Mouse (Mus musculus) granulocyte monocyte progenitor cell, adult 5-6 weeks (primary cell): ENCODE measurements around the gene Phf12. TPM values are rescaled to one million over a fixed set of nuclear protein-coding genes. Genes with fewer than 3 reads are reported as not detected.
"Not testable (repeated sequence)": the region's sequence is repeated elsewhere in the genome, so short reads cannot be mapped to it uniquely, and the experiment has no call there.

Experiments used
- ATAC-seq: replicated peaks from 2 replicates; pipeline ENCODE4 v1.8.0; 2016; ENCODE audit warnings: mild to moderate bottlenecking, moderate TSS enrichment, inconsistent platforms; ENCODE audit not compliant: poor library complexity, severe bottlenecking
- total RNA-seq, 2 experiments: library from RNA; stranded (forward) in 1 of 2; stranded (reverse) in 1 of 2; fragments of 200-712, 200-1000 nt in 1 of 2; fragments of >200 nt in 1 of 2; fragmentation: Nextera tagmentation in 1 of 2; gene quantifications; 2 replicates each; pipeline ENCODE4 v1.2.3; 2014 to 2017

The Phf12 gene
- total RNA-seq, 2 experiments from 2014 or later = 28.2 to 57.7 TPM

GRCm38 (mm10) chr11:78029240-78029639, 46.7 kb downstream of the Phf12 start:
- ATAC-seq = no peak

GRCm38 (mm10) chr11:78030600-78030999, 48.0 kb downstream of the Phf12 start:
- no peak for ATAC-seq

DNA sequence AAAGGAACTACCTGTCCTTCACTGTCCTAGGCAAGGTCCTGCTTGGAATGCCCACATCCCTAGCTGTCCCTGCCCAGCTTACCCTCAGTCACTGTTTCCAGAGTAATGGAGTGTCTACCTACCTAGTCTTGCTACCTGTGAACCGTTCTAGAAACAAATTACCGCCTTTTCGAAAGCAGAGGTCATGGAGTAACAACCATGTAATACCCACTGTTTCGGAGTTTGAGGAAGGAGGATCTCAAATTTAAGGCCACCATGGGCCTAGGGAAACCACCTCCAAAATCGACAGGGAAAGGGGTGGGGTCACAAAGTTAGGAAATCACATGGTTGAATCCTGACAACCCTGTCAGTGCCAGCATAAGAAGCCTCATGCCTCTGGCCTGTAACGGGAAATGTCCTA, 48.8 kb downstream of the Phf12 start:
- 0 out of 2 replicates have a peak, but pooled peaks have one; percentile 11 for ATAC-seq

GRCm38 (mm10) chr11:78031947-78032808, 49.6 kb downstream of the Phf12 start, which contains the start of gene Dhrs13:
Dhrs13 (plus strand) TSS chr11:78032280.
- peak; percentile 93 for ATAC-seq

DNA sequence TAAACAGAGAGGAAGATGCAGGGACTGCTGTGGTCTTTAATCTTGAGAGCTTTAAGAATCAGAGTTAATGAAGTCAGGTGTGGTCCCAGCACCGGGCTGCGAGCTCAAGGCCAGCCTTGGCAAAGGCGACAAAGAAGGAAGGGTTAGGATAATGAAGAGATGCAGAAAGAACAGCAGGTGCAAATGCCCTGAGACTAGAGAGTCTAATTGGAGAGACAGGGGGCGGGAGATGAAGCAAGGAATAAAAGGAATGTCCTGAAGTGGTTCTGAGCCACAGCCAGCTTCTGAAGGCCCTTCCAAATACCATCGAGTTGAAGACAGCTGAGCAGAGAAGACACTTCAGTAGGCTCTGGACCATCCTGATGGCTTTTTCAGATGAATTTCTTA, 50.2 kb downstream of the Phf12 start:
- ATAC-seq = no peak

DNA sequence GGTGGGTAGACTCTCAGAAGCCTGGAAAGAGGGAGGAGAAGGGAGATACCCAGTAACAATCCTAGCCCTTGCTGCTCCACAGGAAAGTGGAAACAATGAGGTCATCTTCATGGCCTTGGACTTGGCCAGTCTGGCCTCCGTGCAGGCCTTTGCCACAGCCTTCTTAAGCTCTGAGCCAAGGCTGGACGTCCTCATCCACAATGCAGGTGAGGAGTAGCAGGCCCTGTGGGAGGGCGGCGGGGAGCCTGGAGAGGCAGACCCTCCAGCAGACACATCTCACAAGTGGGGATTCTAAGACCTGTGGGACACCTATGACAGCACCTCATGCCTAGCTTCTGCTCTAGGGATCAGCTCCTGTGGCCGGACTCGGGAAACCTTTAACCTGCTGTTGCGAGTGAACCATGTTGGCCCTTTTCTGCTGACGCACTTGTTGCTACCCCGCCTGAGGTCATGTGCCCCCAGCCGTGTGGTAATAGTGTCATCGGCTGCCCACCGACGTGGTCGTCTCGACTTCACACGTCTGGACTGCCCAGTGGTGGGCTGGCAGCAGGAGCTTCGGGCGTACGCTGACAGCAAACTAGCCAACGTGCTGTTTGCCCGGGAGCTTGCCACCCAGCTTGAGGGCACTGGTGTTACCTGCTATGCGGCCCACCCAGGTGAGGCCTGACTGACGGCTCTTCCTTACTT, 51.5 kb downstream of the Phf12 start:
- no peak for ATAC-seq

- ATAC-seq = no peak
Observed at GRCm38 (mm10) chr11:78036791-78037190, 54.2 kb downstream of the Phf12 start.

DNA sequence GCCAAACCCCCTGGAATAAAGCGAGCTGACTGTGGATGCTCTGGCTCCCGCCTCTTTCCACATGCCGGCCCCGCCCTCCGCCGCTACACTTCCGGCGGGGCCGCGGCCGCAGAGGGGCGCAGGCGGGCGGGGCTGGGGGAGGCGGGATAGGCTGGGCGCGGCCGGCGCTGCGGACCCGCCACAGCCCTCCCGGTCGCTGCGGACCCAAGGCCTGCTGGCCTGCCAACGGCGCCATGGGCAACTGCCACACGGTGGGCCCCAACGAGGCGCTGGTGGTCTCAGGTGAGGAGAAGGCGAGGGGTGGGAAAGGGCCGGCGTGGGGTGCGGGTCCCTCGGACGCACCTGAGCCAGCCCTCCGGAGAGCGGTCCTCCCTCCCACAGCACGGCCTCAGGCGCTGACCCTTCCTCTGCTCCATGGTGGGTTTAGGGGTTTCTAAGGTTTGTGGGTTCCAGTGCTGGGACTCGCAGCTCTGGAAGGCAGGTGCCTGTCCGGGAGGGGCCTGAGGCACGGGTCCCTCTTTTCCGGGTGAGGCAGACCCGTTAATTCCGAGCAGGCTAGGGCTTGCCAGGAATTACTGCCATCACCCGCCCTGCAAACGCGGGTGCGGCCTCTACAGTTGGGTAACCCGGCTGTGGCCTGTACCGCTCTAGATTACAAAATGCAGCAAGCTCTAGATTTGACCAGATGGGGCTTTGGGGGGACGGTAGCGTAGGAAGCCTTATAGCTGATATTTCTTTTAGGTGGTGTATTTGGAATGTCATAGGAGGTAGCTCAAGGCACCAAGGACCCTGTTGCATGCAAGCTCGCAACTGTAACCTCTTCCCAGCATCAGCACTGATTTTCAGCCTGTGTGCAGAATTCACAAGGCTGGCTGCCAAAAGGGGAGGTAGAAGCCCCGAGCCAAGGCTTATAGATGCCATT, 55.5 kb downstream of the Phf12 start, which contains the start of gene Flot2:
Gene Flot2 (plus strand): TSS at position 101 of the 922 bp plus-strand sequence.
- ATAC-seq = peak; percentile 80

GRCm38 (mm10) chr11:78040878-78041277, 58.3 kb downstream of the Phf12 start:
- ATAC-seq = no peak

DNA sequence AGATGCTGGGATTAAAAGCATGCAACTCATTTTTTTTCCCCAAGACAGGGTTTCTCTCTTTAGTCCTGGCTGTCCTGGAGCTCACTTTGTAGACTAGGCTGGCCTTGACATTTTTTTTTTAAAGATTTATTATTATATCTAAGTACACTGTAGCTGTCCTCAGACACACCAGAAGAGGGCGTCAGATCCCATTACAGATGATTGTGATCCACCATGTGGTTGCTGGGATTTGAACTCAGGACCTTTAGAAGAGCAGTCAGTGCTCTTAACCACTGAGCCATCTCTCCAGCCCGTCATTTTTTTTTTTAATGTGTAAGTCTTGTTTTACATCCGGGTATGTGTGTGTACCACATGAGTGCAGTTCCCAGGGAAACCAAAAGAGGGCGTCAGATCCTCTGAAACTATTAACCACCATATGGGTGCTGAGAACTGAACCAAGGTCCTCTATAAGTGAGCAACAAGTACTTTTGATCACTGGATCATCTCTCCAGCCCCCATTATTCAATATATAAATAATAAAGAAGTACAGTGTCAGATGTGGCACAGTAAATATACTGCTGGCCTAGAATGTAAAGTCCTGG, 59.8 kb downstream of the Phf12 start:
- not testable (repeated sequence) for ATAC-seq

- ATAC-seq = peak; percentile 25
Observed at GRCm38 (mm10) chr11:78044758-78045251, 62.3 kb downstream of the Phf12 start.

DNA sequence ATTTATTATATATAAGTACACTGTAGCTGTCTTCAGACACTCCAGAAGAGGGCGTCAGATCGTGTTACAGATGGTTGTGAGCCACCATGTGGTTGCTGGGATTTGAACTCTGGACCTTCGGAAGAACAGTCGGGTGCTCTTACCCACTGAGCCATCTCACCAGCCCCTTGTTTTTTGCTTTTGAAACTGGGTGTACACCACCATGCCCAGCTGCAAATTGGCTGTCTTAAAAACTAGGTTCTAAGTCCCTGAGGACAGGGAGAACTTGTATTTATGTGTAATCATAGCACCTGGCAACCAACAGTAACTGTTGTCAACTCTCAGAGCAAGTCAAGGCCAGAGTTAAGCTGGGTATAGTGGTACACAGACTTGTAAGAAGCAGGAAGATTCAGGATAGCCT, 66.1 kb downstream of the Phf12 start:
- not testable (repeated sequence) for ATAC-seq

DNA sequence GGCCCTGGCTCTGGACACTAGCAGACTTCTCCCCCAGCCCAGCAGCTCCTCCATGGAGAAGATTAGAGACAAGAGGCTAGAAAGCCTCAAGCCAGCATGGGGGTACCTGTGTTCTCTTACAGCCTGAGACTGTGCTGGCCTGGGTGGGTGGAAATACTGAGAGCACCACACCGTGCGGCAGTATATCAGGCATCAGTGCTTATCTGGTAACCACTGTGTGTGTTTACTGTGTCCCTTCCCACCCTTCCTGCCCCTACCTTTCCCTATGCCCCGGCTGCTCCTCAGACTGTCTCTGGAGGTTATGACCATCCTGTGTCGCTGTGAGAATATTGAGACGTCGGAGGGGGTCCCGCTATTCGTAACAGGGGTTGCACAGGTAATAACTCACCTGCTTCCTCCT, 70.5 kb downstream of the Phf12 start:
- no peak for ATAC-seq

- ATAC-seq = no peak
Observed at GRCm38 (mm10) chr11:78056946-78057345, 74.4 kb downstream of the Phf12 start.

DNA sequence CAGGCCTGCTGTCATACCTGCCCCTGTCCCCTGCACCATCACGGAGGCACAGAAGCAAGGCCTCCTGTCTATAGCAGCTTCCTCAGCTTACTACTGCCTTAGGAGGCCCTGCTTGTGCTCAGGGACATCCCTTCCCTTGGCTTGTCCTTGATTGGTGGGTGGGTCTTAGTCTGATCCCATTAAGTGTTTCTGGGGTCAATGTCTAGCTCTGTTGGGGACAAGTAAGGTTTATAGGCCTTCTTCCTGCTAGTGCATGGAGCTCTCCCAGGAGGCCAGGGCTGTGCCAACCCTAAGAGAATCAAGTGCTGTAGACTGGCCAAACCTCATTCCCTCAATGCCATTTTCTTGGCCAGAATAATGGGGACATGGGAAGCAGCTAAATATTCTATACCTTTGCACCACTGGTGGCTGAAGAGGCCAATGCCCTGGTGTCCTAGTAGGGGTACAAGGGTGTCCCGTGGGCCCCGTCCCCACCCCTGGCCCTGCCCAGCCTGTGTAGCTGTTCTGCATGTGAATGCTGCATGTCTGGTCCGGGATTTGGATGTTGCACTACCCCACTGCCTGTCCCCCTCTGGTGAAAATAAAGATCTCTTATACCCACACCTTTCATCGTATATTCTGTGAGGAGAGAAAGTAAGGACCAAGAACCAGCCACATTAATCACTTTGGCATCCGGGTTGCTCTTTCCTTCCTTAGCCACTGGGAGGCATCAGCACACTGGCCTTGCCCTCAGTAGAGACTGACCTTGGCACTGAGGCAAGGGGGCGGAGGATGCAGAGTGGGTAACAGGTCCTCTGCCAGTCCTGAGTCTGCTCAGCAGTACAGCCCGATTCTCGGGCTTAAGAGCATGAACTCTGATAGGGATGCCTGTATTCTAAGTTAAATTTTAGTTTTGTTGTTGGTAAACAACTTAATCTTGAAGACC, 77.5 kb downstream of the Phf12 start:
- ATAC-seq = peak; percentile 82

- ATAC-seq = no peak
Observed at GRCm38 (mm10) chr11:78062563-78062962, 80.0 kb downstream of the Phf12 start.

- no peak for ATAC-seq
Observed at GRCm38 (mm10) chr11:78065906-78066305, 83.4 kb downstream of the Phf12 start.

DNA sequence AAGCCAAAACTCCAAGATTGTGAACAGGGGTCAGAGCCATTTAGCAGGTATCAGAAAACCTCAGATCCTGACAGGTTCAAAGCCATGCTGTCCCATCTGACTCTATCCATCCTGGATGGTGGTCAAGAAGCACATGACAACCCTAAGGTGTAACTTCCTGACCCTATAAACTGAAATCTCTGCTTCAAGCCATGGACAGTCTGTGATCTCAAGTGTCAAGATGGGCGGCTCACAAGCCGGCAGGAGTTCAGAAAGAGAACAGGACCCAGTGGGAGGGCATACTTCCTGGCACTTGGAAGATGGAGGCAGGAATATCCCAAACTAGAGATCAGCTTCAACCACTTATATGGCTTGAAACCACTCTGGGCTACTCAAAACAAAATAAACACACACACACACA, 84.1 kb downstream of the Phf12 start:
- no peak for ATAC-seq

GRCm38 (mm10) chr11:78067566-78067965, 85.0 kb downstream of the Phf12 start:
- no peak for ATAC-seq
